In genomic region chr11:66025728-66026127, GRCm38 (mm10) we compare ENCODE assay signal across 18 mouse cellular contexts.
"Had no signal": no experiment of that assay in that cellular context is flagged by ENCODE, and none has a peak within 500 bp of the region (broad histone marks: within the 10 kb centered on the region; RNA-seq: fewer than 3 reads in every experiment).

No protein-coding gene starts in this region.

- H3K27me3 ChIP-seq: limb, embryonic 12.5 days; liver, embryonic 13.5 days; megakaryocyte, embryonic 14.5 days; midbrain, embryonic 12.5 days; neural tube, embryonic 13.5 days had no signal

- H3K9ac ChIP-seq: limb, embryonic 12.5 days; liver, embryonic 13.5 days; liver, postnatal 0 days; midbrain, embryonic 12.5 days; neural tube, embryonic 13.5 days had no signal

- H3K9me3 ChIP-seq: limb, embryonic 12.5 days; liver, embryonic 13.5 days; megakaryocyte, embryonic 14.5 days; midbrain, embryonic 12.5 days; neural tube, embryonic 13.5 days had no signal

- H3K36me3 ChIP-seq: limb, embryonic 12.5 days; liver, embryonic 13.5 days; midbrain, embryonic 12.5 days; neural tube, embryonic 13.5 days had no signal

- H3K4me3 ChIP-seq: layer of hippocampus, adult 2 months; limb, embryonic 12.5 days; liver, embryonic 13.5 days; megakaryocyte, embryonic 14.5 days; midbrain, embryonic 12.5 days; neural tube, embryonic 13.5 days had no signal

- H3K4me2 ChIP-seq: limb, embryonic 12.5 days; liver, embryonic 13.5 days; midbrain, embryonic 12.5 days; neural tube, embryonic 13.5 days had no signal

- H3K4me1 ChIP-seq: limb, embryonic 12.5 days; liver, embryonic 13.5 days; megakaryocyte, embryonic 14.5 days; neural tube, embryonic 13.5 days had no signal

- DNase-seq: kidney, adult 11 months; kidney, adult 9 months; kidney, postnatal 36 days; liver; liver, embryonic 13.5 days; liver, postnatal 0 days; lung, postnatal 14 days; right cerebral cortex, adult 18-20 months; right cerebral cortex, postnatal 25 days; thymus, postnatal 36 days had no signal

- ATAC-seq: liver, postnatal 0 days; midbrain, embryonic 16.5 days had no signal

- H3K27ac ChIP-seq: kidney, postnatal 0 days; layer of hippocampus, adult 2 months; limb, embryonic 12.5 days; liver, embryonic 13.5 days; macrophage; midbrain, embryonic 12.5 days; neural tube, embryonic 13.5 days had no signal
